Mouse (Mus musculus): ENCODE results near the gene Elk4. TPM values are rescaled to one million over a fixed set of nuclear protein-coding genes. Genes with fewer than 3 reads are reported as not detected.

The Elk4 gene
- polyA plus RNA-seq, 1 experiment: 59.7 TPM

GRCm38 (mm10) chr1:132067261-132068255 is 60.2 kb downstream of the Elk4 start, which contains the start of gene Mfsd4a:
Mfsd4a (minus strand) TSS chr1:132068062.
- H3K4me3 ChIP-seq (ENCODE audit: insufficient read depth, low read length): peak within 1 kb of the TSS; percentile 63
- TF ChIP-seq POLR2A (IDR thresholded peaks at IDR 0.05; ENCODE audit: borderline replicate concordance, low read depth, low read length) (no peak), CTCF (IDR thresholded peaks at IDR 0.05; ENCODE audit: low read depth, low read length) (no peak)
- peaks cover 3% of the 10 kb centered on the region; the same call in 1 of the 2 replicates for H3K4me1 ChIP-seq (ENCODE audit: control insufficient read depth, insufficient read depth, low read length)
- no peak within 1 kb of the TSS for H3K27ac ChIP-seq (ENCODE audit: insufficient read depth, low read depth, low read length)

- peaks cover 3% of the 10 kb centered on the region; the same call in 1 of the 2 replicates for H3K4me1 ChIP-seq (ENCODE audit: control insufficient read depth, insufficient read depth, low read length)
- H3K4me3 ChIP-seq (ENCODE audit: insufficient read depth, low read length): no peak overlapping the region
- TF ChIP-seq POLR2A (IDR thresholded peaks at IDR 0.05; ENCODE audit: borderline replicate concordance, low read depth, low read length): no peak
- no peak for TF ChIP-seq CTCF (IDR thresholded peaks at IDR 0.05; ENCODE audit: low read depth, low read length)
- no peak overlapping the region for H3K27ac ChIP-seq (ENCODE audit: insufficient read depth, low read depth, low read length)
Measured at GRCm38 (mm10) chr1:132069436-132069835, 62.0 kb downstream of the Elk4 start.

- Histone ChIP-seq H3K4me1 (ENCODE audit: control insufficient read depth, insufficient read depth, low read length) (peaks cover 3% of the 10 kb centered on the region; the same call in 1 of the 2 replicates), H3K27ac (ENCODE audit: insufficient read depth, low read depth, low read length) (no peak overlapping the region), H3K4me3 (ENCODE audit: insufficient read depth, low read length) (no peak overlapping the region)
- no peak for TF ChIP-seq POLR2A (IDR thresholded peaks at IDR 0.05; ENCODE audit: borderline replicate concordance, low read depth, low read length)
- TF ChIP-seq CTCF (IDR thresholded peaks at IDR 0.05; ENCODE audit: low read depth, low read length): no peak
Measured at GRCm38 (mm10) chr1:132070659-132071058, 63.3 kb downstream of the Elk4 start.

DNA sequence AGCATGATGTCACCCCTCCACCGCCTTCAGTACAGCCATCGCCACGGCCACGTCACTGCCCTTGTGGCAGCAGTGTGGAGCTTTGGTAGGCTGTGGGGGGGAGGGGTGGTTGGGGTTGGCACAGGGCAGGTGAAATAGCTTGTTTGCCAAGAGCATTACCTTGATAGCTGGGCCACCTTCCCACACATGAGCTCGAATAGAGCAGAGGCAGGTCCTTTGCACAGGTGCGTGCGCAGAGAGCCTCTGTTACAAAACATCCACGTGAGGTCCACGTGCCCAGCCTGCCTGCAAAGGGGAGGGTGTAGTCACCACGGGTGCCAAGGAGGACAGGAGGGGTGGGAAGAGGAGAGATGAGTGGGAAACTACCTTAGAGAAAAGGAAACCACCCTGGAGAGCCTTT is 68.2 kb downstream of the Elk4 start:
- TF ChIP-seq CTCF (IDR thresholded peaks at IDR 0.05; ENCODE audit: low read depth, low read length) (no peak), POLR2A (IDR thresholded peaks at IDR 0.05; ENCODE audit: borderline replicate concordance, low read depth, low read length) (no peak)
- H3K4me3 ChIP-seq (ENCODE audit: insufficient read depth, low read length): no peak overlapping the region
- H3K27ac ChIP-seq (ENCODE audit: insufficient read depth, low read depth, low read length): no peak overlapping the region

DNA sequence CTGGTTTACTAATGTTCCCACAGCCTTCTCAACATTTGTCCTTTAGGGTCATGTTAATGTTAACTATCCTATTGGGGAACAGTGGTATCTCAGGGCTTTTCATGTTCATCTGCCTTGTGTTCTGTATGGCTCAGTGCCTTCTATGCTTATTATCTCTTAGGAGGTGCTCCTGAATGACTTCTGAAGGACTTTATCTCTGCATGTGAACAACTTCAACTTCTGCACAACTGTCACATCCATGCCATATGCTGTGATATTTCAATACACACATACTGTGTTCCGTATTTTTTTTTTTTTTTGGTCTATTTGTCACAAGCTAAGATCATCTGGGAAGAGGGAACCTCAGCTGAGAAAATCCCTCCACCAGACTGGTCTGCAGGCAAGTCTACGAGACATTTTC is 71.0 kb downstream of the Elk4 start:
- Histone ChIP-seq H3K4me3 (ENCODE audit: insufficient read depth, low read length) (no peak overlapping the region), H3K27ac (ENCODE audit: insufficient read depth, low read depth, low read length) (no peak overlapping the region), H3K4me1 (ENCODE audit: control insufficient read depth, insufficient read depth, low read length) (no peaks in the 10 kb centered on the region)
- no peak for TF ChIP-seq POLR2A (IDR thresholded peaks at IDR 0.05; ENCODE audit: borderline replicate concordance, low read depth, low read length)
- no peak for TF ChIP-seq CTCF (IDR thresholded peaks at IDR 0.05; ENCODE audit: low read depth, low read length)

More for the DNA sequence above, 68.2 kb downstream of the Elk4 start:
- H3K4me1 ChIP-seq (ENCODE audit: control insufficient read depth, insufficient read depth, low read length): no peaks in the 10 kb centered on the region

Other genes starting within 250 kb of the Elk4 start
- not detected in 2 replicates for gene Pm20d1, start 210.2 kb upstream of the Elk4 start, polyA plus RNA-seq (2012; ENCODE audit: insufficient read depth, insufficient read length, missing spikeins)
- 7.8 and 9.3 TPM in 2 replicates for gene Slc41a1, start 180.1 kb upstream of the Elk4 start, polyA plus RNA-seq (2012; ENCODE audit: insufficient read depth, insufficient read length, missing spikeins)
- 65.7 and 70.3 TPM in 2 replicates for gene Rab29, start 140.4 kb upstream of the Elk4 start, polyA plus RNA-seq (2012; ENCODE audit: insufficient read depth, insufficient read length, missing spikeins)
- gene Nucks1, start 97.1 kb upstream of the Elk4 start, polyA plus RNA-seq (2012; ENCODE audit: insufficient read depth, insufficient read length, missing spikeins): 70.7 and 77.0 TPM in 2 replicates
- not detected in 2 replicates for gene Slc45a3, start 44.6 kb upstream of the Elk4 start, polyA plus RNA-seq (2012; ENCODE audit: insufficient read depth, insufficient read length, missing spikeins)
- not detected in 2 replicates for gene Mfsd4a, start 60.5 kb downstream of the Elk4 start, polyA plus RNA-seq (2012; ENCODE audit: insufficient read depth, insufficient read length, missing spikeins)
- gene Cdk18, start 132.1 kb downstream of the Elk4 start, polyA plus RNA-seq (2012; ENCODE audit: insufficient read depth, insufficient read length, missing spikeins): 56.1 and 65.3 TPM in 2 replicates
- gene Lemd1, start 183.8 kb downstream of the Elk4 start, polyA plus RNA-seq (2012; ENCODE audit: insufficient read depth, insufficient read length, missing spikeins): not detected in 2 replicates
- gene AC124108.1, start 183.8 kb downstream of the Elk4 start, polyA plus RNA-seq (2012; ENCODE audit: insufficient read depth, insufficient read length, missing spikeins): not detected in 2 replicates
- not detected in 2 replicates for gene Gm10188, start 222.2 kb downstream of the Elk4 start, polyA plus RNA-seq (2012; ENCODE audit: insufficient read depth, insufficient read length, missing spikeins)

Data from bone marrow macrophage, adult 2 months (primary cell).